Mouse (Mus musculus): ENCODE results near the gene Esm1.

Esm1 gene

DNA sequence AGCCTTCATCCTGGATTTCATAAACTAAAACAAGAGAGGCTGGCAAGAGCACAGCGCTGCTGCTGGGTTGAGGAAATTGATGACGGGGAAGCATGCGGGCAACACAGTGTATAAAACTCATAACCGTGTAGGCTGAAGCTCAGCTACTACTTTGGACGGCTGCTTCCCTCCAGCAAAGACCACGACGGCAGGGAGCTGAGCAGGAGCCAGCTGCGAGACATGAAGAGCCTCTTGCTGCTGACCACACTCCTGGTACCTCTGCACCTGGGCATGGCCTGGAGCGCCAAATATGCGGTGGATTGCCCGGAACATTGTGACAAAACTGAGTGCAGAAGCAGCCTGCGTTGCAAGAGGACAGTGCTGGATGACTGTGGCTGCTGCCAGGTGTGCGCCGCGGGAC is at the start of gene Esm1:
Gene Esm1, plus strand, starts transcription at position 36 of the 400 bp plus-strand sequence.
- DNase-seq (ENCODE audit: low read depth, low spot score): no peak

DNA sequence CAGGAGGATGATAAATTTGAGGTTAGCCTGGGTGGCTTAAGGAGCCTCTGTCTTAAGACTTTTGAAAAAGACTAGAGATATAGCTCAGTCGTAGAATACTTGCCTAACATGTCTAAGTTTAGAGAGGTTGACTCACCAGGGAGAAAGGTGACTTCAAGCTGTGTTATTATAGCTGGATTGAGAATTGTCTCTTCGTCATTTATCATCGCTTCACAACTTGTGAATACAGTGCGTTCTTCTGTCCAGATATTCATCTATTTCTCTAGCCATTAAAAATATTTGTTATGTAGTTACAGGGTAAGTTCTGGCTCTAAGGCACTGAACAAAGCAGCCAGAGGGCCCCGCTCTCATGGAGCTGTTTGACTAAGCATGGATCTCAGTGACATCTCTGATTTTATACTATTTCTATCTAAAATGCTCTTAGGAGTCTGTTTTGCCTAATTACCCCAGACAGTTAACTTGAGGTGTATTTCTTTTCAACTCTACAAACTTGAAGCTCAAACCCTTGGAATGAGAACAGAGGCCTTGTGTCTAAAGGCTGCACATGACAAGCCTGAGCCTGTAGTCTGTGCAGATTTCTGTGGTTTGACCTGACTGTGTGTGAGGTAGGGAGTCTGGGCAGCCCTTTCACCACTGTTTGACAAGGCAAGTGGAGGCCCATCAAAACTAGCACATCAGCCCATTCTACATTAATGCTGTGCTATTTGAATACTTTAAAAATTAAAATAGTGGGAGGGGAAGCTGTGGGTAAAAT is 45.0 kb upstream of the Esm1 start:
- DNase-seq (ENCODE audit: low read depth, low spot score): no peak

DNA sequence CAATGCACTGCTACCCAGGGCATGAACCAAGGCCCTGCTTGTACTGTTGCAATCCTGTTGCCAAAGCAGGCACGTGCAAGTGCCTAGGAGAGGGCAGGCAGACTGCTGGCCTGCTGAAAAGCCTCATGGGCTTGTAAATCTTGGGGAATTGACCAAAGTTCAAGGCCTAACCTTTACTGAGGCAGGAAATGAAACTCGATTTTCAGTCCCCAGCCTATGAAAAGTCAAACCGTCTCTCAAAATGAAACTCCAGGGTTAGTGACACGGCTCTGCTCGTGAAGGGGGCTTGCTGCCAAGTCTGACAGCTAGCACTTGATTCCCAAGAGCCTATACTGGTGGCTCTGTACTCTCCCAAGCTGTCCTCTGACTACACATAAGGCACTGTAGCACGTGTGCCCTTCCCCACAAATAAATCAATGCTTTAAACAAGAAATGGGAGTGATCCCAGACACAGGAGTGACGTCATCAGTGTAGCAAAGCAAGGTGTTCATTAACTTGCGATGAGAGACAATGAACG is 41.4 kb upstream of the Esm1 start:
- peak; percentile 64 for DNase-seq (ENCODE audit: low read depth, low spot score)

DNA sequence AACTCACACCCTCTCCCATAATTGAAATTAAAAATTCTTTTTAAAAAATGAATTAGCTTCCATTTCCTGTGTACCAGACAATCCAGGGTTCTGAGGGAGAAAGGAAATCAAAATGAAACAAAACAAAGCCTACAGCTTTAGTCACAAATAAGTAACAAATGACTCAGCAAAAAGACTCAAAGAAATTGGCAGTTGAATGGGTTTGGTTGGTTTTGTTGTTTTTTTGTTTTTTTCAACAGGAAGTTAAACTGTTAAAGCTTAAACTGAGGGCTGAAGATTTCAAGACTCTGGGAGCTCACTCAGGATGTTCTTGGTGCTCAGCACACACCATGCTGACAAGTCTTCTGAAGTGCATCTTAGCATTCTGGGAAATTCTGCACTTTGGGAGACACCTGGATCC is 39.2 kb upstream of the Esm1 start:
- DNase-seq (ENCODE audit: low read depth, low spot score): peak; percentile 16

DNA sequence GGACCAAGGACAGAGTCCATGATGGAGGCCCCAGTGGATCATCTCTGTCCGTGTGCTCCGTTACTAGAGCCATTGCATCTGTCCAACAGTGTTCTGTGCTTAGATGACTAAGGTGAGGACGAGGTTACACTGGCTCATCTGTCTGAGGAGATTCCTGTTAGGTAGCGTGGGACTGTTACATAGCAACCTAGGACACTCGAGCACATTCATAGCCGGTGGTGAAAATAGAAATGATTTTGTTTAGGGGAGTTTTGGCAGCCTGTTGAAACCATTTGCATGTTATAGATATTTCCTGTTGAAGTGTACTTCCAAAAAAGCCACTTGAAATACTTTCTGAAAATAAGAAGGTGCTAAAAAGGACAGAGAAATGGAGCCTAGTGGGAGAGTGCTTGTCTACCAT is 35.3 kb upstream of the Esm1 start:
- DNase-seq (ENCODE audit: low read depth, low spot score): no peak

DNA sequence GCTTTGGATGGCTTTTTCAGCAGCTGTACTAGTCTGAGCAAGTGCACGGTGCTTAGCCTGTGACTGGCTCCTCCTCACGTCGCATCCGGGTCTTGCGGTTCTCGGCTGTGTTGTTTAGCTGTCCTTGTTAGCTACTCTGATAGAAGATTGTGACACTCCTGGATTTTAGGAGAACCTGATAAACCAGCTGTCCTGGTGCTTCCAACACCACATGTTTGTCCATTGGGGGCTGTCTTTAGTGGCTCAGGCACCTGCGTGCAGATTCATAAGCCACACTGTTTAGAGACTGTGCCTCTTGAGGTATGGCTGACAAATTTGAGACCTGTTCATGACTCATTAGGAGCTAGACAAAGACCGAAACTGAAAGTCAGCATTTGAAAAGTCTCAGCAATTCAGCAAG is 26.1 kb upstream of the Esm1 start:
- DNase-seq (ENCODE audit: low read depth, low spot score): peak; percentile 14

DNA sequence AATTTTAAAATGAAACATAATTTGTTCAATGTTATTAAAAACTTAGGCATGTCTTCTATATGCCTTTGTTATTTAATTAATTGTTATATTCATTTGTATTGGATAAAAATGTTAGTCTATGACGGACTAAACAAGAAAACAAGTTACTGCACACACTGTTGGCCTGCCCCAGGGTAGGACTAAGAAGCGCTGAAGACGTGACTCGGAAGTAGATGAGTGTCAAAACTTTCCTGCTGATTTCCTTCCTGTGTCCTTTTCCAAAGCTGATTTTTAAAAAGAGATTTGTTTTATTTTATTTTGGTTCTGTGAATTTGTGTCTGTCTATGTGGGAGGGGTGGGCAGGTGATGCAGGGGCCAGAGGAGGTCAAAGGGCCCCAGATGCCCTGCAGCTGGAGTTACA is 25.7 kb upstream of the Esm1 start:
- no peak for DNase-seq (ENCODE audit: low read depth, low spot score)

DNA sequence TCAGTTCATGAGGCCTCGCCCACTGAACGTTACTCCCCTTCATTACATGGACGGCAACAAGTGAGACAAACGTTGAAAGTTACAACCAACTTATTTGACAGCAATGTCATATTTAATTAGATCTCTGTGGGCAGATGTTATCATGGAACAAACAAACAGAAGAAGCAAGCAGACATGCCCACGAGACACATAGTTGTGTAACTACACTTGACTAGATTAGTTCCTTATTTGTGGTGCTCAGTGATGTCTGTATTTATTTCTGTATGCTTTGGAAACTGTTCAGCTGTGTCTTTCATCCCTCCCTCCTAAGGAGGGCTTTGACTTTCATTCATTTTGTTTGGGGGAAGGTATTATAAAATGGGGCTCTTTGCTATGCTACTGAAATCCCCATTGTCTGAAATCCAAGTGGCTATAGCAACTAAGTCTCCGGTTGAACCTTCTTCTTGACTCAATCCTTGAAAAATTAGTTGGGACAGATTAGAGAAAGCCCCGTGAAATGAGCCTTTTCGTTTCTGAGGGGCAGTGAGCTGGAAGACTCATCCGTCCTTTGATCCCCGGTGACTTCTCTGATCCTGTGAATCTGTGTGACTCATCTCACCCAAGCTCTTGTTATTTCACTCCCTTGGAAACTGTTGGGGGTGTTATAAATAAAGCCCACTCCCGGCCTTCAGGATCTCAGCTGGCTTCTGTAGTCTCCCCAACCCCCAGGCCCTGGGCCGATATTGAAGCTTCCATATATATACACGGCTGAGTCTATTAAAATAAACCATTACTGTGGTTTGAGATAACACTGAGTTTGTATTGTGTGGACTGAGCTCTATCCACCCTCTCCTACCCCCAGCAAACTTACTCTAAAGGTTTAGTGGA is 12.4 kb upstream of the Esm1 start:
- DNase-seq (ENCODE audit: low read depth, low spot score): no peak

DNA sequence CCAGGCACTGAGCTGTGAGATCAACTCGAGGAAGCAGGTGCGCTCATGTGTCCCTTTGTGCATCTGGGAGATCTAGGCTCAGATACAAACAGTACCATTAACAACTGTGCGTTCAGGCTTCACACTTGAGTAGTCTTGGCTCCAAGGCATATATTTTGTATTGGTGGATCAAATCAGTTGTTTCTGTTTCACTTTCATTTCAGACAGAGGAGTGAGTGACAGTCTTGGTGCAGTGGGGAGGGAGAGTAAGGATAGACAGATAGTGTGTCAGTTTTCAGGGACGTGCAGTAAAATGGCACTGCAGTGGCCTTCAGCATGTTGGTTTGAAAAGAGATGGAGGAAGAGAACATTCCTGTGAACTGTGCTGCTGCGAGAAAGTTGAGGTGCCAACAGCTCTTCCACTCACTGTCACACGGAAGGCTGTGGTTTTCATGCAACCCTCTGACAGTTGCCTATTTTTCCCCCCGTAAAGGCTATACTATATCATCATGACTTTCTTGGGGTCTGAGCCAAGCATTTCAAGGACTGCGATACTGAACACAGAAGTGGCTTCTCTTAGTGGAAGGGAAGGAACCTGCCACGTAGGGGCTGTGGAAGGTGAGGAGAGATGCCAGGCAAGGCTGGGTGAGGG is 11.5 kb upstream of the Esm1 start:
- DNase-seq (ENCODE audit: low read depth, low spot score): peak; percentile 37

DNA sequence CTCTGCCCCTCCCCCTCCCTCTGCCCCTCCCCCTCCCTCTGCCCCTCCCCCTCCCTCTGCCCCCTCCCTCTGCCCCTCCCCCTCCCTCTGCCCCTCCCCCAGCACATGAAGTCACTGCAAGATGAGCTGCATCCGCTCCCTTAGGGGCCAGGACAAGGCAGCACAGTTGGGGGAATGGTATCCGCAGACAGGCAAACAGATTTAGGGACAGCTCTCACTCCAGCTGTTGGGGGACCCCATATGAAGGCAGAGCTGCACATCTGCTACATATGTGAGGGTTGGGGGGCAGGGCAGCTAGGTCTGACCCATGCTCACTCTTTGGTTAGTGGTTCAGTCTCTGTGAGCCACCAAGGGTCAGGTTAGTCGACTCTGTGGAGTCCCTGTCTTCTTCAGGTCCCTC is 10.1 kb upstream of the Esm1 start:
- DNase-seq (ENCODE audit: low read depth, low spot score): no peak

DNA sequence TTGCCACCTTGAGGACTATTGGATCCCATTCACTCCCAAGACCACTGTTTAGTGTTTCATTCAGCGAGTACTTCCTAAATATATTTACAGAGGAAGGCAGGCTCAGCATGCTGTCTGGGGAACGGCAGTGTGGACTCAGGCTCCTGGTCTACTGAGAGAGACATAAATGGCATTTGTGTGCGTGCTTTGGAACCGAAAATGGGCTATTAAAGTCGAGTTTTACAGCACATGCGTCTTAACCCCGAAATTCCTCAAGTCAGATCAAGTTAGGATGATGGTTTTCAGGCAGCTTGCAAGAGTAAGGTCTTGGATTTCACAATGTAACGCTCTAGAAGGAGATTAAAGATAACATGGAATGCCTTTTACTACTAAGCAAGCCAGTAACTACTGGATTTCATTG is 8.7 kb upstream of the Esm1 start:
- DNase-seq (ENCODE audit: low read depth, low spot score): no peak

DNA sequence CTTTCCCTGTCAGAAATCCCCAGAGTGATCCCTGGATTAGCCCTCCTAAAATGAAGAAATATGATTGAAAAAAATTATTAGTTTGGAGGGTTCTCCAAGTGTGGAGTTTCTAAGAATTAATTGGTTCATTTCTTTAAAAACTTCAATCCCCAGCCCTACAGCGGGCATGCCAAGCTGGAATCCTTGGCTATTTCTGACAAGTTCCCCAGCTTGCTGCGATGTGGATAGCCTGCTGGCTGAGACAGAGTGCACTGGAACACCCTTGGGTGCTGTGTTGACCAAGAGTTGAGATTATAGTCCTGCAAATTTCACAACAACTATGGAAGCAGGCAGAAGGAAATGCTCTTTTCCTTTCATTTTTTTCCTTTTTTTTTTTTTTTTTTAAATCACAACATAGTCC is 7.8 kb upstream of the Esm1 start:
- DNase-seq (ENCODE audit: low read depth, low spot score): no peak

DNA sequence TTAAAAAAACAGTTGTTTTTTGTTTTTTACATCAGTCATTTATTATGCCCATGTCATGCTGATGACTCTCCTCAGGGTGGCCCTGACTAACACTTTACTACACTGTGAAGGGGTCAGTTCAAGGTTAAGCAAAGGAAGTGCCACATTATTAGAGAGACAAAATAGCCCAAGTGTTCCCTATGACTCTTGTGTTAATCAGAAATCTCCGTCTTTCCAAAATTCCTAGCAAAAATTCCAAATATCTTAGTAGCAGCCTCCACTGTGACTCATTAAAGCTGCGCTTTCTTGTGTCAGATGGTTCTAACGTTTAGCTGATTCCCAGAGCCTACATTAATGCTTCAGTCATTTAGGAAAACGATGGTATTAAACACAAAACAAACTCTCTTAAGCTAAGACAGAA is 7.3 kb upstream of the Esm1 start:
- DNase-seq (ENCODE audit: low read depth, low spot score): no peak

DNA sequence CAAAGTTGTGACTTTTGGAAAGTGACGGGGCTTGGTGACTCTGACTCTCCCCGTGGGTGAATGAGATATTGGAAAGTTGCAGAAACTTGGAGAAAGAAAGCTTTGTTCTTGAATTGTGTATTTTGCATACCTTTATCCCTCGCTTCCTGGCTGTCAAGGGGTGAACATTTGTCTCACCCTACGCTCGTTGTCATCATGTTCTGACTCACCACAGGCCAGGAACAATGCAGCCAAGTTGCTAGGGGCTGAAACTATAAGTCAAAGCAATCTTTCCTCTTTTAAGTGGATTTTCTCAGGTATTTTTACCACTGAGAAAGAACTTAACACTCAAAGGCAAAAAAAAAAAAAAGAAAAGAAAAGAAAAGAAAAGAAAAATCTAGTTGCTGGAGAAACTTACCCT is 6.3 kb upstream of the Esm1 start:
- no peak for DNase-seq (ENCODE audit: low read depth, low spot score)

DNA sequence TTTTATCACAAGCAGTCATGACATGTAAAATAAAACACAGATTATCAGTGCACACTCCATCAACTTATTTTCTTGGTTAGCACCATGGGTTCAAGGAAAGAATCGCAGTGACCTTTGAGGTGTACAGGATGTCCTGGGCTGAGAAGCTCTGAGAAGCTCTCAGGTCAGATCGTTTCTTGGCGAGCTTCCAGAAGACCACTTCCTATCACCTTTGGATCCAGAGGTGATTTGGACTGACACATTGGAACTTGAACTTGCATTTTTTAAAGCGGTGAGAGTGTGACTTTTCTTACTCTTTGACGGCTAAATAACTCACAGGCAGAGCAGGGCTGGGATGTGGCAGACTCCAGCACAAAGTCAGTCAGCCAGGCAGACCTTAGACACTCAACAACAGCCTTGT is 4.1 kb upstream of the Esm1 start:
- DNase-seq (ENCODE audit: low read depth, low spot score): no peak

DNA sequence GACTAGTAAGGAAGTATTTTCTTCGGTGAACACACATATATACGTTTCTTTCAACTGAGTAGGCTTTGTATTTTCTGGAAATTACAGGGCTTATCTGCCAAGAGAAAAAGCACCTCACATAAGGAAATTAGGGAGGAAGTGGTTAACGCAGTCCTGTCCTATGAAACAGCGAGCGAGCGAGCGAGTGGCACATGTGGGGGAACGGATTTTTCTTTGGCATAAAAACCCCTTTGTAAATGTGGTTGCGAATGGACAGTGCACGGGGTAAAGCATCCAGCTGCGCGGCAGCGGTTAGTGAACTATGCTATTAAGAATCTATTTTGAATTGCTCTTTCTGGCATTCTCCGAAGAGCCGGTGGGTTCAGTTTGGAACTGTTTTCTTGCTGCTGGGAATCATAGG is 1.9 kb downstream of the Esm1 start:
- no peak for DNase-seq (ENCODE audit: low read depth, low spot score)

DNA sequence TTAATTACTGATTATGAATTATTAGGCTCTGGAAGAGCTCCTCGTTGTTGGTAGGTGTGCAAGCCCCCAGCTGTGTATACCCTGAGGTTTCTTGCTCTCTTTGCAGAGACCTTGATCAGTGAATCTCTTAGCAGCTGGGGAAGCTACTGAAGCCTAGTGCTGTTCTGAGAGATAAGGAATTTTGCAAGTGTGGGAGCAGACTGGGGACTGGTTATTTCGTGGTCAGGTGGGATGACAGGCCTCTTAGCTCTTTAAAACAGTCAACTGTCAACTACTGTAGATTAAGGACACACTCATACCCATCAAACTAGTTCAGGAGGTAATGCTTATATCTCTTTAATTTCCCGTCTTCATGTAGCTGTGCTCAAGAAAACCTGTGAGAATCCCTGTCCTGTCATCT is 2.9 kb downstream of the Esm1 start:
- no peak for DNase-seq (ENCODE audit: low read depth, low spot score)

DNA sequence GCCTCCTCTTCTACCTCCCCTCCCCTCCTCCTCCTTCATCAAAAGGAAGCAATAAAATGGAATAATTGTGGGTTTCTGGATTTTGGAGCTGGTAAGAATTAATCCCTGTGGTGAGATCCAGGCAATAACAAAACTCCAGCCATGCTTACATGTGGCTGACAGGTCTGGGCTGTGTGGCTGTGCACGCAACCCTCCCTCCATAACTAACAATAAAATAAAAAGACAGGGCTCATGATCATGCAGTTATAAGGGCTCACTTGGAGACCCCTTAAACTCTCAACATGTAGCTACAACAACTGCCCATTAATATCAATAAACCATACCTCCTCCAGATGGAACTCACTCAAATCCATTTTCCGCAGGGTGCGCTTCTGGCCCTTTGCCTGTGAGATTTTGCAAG is 4.4 kb downstream of the Esm1 start:
- DNase-seq (ENCODE audit: low read depth, low spot score): no peak

DNA sequence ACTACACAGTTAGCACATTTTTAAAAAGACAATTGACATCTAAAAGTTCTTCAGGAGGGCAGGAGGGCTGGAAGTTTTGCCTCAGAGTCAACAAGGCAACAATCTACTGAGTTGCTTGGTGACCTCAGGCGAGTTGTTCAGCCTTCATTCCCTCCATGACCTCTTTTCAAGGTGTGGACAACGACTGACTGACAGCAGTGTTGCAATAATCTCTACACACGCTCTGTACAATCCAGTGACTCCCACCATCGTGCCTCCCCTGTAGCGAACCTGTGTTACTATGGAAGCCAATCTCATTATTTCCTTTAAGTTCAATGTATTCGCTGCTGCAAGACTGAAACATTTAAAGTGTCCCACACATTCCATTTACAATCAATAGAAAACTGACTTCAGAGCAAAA is 12.4 kb downstream of the Esm1 start:
- no peak for DNase-seq (ENCODE audit: low read depth, low spot score)

DNA sequence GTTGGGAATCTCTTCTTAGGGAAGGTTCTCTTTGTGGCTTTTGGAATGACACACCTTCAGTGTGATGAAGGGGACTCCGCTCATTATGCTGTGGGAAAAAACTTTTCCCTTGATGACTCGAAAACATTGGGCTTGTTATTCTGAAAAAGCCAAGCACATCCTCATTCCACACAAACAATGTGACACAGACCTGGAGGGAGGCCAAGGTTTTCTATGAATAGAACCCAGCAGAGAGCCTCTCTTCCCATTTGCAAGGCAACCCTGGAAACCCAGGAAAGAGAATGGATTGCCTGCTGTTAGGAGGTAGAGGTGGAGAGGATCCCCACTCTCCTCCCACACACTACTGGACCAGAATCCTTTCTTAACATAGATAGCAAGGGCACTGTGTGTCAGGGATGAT is 14.6 kb downstream of the Esm1 start:
- DNase-seq (ENCODE audit: low read depth, low spot score): no peak

DNA sequence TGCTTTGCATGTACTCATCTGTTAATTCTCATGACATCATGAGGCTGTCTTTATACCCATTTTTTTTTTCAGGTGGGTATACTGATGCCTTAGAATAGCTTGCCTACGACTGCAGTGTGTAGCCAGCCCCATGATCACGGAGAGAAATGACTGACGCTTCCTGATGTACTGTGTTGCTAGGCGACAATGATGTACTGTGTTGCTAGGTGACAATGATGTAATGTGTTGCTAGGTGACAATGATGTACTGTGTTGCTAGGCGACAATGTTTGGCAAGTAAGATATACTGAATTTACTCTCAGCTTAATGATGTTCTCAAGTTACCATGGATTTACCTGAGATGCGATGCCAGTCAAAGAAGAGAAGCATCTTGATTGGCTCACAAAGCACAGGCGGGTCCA is 16.4 kb downstream of the Esm1 start, which contains the start of gene Gzmk:
Gene Gzmk, minus strand, starts transcription at position 98 of the 400 bp plus-strand sequence.
- no peak for DNase-seq (ENCODE audit: low read depth, low spot score)

DNA sequence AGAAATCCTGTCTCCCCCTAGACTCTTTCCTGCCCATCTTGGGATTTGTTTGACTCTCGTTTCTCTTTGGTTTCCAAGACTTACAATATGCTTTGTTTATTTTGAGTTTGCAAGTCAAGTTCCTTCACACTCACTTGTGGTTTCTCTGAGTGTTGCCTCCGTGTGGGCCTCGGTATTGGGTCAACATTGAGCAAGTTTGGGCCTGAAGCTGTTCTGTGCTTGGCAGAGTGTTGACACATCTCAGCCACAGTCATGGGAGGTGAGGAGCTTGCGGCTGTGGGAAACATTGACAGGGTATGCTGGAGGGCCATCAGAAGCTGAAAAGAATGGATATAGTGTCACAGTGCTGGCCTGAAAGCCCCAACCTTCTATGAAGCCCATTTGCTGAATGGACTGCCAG is 17.6 kb downstream of the Esm1 start:
- no peak for DNase-seq (ENCODE audit: low read depth, low spot score)

Measured in A20 (cell line).